Mouse (Mus musculus) c-Kit-positive CD71-positive TER-119-negative erythroid progenitor cells, embryonic 14.5 days (primary cell): ENCODE data around the gene Dzank1.

Experiments
- DNase-seq: peaks from one replicate; pipeline ENCODE4 v3.0.0-alpha.2; 2013; ENCODE audit warnings: low read depth

The Dzank1 gene

DNA sequence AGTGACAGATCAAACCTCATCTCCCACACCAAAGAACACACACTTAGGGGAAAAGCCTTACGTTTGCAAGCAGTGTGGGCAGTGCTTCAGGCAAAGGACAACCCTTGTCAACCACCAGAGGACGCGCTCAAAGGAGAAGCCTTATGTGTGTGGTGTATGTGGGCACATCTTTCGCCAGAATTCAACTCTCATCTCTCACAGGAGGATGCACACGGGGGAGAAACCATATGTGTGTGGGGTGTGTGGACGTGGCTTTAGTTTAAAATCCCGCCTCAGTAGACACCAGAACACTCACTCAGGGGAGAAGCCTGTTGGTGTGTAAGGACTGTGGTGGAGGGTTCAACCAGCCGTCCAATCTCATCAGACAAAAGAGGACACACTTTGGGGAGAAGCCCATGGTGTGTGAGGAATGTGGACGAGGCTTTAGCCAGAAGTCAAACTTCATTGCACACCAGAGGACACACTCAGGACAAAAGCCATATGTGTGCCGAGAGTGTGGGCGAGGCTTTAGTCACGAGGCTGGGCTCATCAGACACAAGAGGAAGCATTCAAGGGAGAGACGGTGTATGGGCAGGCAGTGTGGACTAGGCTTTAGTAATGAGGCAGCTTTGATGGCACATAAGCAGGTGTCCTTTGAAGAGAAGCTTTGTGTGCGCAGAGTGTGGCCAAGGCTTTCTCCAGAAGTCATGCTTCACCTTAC, 61.2 kb downstream of the Dzank1 start:
- DNase-seq, result no peak

DNA sequence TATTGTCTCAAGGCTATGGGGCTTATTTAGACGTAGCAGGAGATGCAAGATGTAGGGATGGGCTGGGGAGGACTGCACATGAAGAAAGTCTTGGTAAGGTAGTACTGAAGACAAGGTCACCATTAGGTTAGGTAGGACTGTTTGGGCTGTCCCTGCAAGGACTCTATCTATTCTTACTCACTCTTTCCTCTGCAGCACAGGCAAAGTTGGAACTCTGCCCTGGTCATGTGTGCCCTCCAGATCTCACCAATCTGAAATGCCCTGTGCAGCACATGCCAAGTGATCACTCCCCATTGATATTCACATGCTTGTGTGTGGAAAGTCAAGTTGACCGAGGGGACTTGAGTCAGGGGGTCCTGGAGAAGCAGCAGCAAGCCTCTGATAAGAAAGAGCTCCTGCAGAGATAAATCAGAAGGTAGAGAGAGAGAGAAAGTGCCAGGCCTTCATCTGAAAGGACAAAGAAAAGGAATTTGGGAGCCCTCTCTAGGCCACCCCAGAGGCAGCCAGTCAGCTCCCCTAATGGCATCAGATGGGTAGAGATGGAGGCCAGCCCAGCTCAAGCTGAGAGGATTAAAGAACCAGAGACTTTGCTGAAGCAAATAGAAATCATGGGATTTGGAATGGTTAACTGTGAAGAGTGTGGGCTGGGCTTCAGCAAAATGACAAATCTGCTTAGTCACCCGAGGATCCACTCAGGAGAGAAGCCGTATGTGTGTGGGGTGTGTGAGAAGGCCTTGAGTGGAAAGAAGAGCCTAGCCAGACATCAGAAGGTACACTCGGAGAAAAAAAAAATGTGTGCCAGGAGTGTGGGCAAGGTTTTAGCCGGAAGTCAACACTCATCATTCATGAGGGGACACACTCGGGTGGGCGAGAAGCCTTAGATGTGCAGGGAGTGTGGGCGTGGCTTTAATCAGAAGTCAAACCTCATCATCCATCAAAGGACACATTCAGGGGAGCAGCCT, 62.1 kb downstream of the Dzank1 start:
- no peak for DNase-seq

GRCm38 (mm10) chr2:144464182-144464581, 63.0 kb downstream of the Dzank1 start:
- no peak for DNase-seq

GRCm38 (mm10) chr2:144458975-144459754, 68.0 kb downstream of the Dzank1 start:
- peak; percentile 40 for DNase-seq

DNA sequence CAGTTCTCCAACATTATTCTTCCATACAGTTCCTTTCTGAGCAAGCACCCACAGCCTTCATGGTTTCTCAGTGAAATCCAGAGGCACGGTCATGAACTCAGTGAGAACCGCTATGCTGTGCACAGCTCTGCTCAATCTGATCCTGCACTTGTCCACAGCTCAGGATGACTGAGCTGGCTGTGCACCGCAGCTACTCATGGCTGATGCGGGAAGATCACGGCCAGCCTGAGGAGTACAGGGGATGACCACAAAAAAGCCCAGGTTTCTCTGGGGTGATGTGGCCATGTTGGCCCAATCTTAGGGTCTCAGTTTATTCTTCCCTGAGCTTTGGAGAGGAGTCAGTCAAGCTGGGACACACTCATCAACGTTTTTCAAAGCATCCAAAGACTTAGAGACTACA, 68.9 kb downstream of the Dzank1 start:
- no peak for DNase-seq

DNA sequence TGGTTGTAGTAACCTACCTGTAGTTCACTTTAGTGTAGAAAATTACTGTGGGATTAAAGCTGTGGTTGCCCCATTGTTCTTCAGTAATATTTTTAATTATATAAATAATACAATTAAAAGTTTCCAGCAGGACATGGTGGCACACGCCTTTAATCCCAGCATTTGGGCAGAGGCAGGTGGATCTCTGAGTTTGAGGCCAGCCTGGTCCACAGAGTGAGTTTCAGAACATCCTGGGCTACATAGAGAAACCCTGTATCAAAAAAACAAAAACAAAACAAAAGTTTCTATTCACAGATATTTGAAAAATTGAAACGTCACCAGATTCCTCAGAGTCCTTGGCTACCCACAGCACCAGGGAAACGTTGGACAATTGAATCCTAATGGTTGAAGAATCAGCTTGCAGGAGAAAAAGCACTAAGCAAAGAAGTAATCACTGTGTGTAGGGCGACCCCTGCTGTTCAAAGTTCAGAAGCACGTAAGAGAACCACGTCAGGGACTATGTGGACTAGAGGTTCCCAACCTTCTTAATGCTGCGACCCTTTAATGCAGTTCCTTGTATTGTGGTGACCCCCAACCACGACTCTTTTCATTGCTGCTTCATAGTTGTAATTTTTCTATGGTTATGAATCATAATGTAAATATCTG, 74.7 kb downstream of the Dzank1 start:
- DNase-seq, result peak; percentile 56

DNA sequence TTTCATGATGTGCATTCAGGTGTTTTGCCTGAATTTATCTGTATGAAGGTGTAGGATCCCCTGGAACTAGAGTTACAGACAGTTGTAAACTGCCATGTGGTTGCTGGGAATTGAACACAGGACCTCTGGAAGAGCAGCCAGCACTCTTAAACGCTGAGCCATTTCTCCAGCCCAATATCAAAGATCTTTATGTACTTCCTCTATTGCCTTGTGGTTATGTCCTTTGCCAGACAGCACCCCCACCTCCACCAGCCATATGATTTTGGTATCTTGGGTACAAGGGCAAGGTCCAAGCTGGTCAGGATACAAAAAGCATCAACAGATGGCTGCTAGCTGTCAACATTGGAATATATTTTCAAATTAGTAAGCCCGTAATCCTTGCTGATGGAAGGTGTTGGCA, 76.8 kb downstream of the Dzank1 start:
- DNase-seq, result no peak

DNA sequence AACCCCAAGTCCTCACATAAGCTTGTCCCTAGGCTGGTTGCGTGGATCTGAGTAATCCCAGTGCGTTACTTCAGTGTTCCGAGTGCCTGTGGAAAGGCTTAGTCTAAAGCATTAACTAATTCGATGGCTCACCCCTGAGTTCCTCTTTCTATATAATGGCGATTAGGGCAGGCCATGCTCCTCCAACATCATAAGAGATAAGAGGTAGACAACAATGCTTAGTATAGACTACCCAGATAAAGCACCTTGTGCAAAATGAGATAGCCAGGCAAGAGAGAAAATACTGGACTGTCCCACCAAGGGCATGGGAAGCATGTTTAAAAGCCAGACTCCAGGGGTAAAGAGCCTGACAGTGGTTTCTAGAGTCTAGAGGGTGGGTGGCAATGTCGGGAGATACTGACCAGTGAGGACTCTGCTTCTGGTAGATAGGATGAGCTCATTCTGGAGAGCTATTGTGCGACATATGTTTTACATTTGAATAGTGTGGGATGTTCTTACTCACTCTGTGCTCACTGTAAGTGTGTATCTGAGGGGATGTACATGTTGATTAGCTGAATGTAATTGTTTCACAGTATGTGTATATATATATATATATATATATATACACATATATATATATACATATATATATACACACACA, 80.7 kb downstream of the Dzank1 start:
- DNase-seq, result no peak

DNA sequence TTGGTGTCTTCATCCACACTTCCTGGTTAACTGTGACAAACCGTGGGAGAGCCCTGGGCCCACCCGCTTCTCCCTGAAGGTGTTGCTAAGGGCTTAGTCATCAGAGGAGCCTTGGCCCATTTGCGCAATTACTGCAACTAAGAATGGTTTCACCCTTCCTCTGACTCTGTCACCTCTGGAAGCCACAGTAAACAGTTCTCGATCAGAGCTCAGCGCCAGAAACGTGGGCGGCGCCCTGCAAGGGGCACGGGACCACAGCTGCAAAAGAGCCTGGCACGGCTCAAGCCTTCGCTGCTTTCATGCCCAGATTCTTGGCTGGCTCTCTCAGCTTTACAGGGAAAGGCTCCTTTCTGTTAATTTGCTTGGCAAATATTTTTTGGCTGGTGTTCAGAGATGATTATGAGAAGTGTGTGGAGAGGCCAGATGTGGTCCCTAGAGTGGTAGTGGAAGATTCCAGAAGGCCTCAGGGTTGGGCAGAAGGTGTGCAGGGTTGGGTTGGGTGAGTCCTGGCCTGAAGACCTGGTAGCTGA, 85.8 kb downstream of the Dzank1 start:
- DNase-seq, result no peak

DNA sequence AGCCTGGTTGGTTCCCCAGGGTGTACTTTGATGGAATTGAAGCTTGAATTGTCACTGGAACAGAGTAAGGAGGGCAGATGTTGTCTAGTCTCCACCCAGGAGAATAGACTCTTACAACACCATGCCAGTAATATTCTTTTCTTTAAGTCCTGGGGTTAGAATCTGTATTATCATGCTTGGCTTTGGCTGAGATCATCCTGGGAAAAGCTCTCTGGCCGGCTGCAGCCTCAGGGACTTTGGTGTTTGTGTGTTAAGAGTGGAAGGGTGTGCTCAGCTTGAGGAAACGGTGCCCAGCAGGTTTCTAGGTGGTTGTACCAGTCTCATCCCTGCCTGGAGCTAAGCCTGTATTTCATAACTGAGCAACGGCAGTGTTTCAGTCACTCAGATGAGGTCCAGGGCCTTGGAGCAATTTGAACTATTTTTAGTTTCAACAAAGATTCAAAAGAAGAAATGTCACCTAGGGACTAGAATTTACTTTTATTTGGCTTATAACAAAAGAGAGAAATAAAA, 88.0 kb downstream of the Dzank1 start:
- no peak for DNase-seq

DNA sequence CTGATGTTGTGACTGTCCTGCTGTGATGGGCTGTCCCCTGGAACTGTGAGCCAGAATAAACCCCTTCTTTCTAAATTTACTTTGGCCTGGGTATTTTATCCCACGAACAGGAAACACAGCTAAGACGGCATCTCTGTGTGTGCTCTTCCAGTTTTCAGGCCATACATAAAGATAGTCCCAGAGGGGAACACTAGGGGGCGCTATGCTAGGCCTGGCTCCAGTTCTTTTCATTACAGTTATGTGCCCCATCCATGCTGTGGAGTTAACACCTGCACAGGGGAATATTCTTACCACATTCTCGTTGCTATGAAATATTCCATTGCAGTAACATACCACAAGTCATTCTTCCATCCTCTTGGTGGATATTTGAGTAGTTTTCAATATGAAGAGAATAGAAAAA, 88.8 kb downstream of the Dzank1 start:
- DNase-seq, result peak; percentile 8

GRCm38 (mm10) chr2:144435679-144436078, 91.5 kb downstream of the Dzank1 start:
- no peak for DNase-seq

DNA sequence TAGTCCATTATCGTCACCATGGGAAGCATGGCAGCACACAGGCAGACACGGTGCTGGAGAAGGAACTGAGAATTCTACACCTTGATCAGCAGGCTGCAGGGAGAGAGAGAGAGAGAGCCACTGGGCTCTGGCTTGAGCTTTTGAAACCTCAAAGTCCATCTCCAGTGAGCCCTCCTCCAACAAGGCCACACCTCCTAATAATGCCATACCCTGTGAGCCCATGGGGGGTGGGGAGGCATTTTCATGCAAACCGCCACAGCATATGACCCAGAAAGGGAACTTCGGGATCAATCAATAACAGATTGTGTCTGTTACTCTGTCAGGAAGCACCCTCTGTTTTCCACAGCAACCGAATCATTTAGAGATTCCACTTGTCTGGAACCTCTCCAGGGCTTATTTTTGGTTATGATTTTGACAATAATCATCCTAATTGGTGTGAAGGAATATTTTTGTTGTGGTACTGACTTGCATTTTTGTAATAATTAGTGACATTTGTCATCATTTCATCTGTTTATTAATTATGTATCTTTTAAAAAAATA, 95.9 kb downstream of the Dzank1 start:
- no peak for DNase-seq

- DNase-seq, result no peak
Observed at GRCm38 (mm10) chr2:144429171-144429570, 98.0 kb downstream of the Dzank1 start.

GRCm38 (mm10) chr2:144428659-144429058, 98.6 kb downstream of the Dzank1 start:
- no peak for DNase-seq

DNA sequence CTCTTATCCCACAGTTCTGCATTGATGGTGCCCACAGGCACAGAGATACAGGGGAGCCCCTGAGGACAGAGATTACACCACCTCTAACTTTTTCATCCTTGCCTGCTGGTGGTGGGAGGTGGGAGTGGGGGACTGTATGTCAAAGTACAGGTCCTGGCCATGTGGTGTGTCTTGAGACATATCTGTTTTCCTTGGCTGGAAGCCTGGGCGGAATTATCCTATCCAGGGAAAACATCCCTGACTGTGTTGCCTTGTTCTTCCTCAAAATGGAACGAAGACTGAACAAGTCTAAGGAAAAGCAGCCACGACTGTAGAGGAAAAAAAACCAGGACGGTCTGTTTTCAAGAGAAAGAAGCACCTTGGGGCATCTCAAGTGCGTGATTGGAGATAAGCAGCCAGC, 99.4 kb downstream of the Dzank1 start:
- no peak for DNase-seq

GRCm38 (mm10) chr2:144425761-144426160, 101.5 kb downstream of the Dzank1 start:
- DNase-seq, result no peak

DNA sequence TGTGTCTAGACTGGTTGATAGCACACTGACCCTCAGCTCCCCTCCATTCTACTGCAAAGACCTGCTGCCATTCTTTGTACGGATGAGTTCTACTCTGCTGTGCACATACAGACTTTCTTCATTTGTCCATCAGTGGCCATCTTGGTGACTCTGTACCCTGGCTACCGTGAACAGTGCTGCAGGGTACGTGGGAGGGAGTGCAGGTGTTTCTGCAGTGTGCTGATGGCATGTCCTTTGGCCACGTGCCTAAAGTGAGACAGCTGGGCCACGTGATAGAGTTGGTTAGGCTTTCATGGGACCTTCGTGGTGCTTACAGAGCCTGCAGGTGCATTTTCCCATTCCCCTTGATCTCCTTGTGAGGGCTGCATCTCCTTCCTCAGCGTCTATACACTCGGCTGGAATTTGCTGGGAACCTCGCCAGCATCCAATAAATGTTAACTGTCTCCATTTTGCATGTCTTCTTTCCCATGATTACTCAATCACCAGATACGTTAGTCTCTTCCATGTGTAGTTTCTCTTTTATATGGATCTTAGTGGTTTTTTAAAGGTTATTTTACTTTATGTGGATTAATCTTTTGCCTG, 105.0 kb downstream of the Dzank1 start:
- no peak for DNase-seq
